Mouse (Mus musculus): ENCODE data around the gene Cep95. TPM values are rescaled to one million over a fixed set of nuclear protein-coding genes. Genes with fewer than 3 reads are reported as not detected.
A peak's percentile ranks its signal among the peaks of the same experiment; 100 is the strongest.
"Not testable (repeated sequence)": the region's sequence is repeated elsewhere in the genome, so short reads cannot be mapped to it uniquely, and the experiment has no call there.

Gene Cep95
- polyA plus RNA-seq, 1 experiment from 2014 or later: 22.6 TPM

DNA sequence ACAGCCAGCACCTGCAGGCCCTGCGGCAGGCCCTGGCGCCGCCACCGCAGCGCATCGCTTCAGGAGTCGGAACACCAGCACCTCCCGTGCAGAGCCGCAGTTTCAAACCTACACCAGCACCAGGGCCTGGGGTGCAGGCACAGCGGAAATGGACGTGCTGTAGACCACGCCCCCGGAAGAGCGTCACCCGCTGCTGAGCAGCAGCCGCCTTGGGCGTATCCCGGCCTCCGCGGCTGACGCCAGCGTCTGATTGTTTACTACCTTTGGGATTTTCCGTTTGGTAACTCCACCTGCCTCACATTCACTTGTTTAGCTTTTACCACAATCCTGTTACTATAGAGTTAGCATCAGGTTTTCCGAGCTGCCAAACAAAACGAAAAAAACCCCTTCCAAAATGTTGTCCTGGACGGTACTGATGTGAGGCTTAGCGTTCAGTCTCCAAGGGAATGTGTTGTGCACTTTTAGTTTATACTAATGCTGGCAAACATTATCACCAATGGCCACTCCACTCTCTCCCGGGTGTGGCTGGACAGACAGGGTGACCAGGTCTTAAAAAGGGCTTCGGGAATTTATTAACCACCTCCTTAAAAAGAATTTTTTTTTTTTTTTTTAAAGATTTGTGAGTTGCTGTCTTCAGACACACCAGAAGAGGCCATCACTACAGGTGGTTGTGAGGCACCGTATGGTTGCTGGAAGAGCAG, 9.5 kb upstream of the Cep95 start, which contains the start of gene Polg2:
Gene Polg2, minus strand, starts transcription at position 150 of the 701 bp plus-strand sequence.
- peak within 1 kb of the TSS; percentile 91 for H3K9ac ChIP-seq (replicated peaks; ENCODE audit: low read length)
- H3K4me3 ChIP-seq (ENCODE audit: low read depth, low read length): peak within 1 kb of the TSS; percentile 76
- peaks cover 6% of the 10 kb centered on the region; the same call in 1 of the 2 replicates for H3K36me3 ChIP-seq (replicated peaks; ENCODE audit: control insufficient read depth, insufficient read depth, low read depth, low read length)
- 2% methylated on average over 30 of the region's 30 CpGs for WGBS
- peak within 1 kb of the TSS; percentile 91 for H3K27ac ChIP-seq (replicated peaks; ENCODE audit: low read depth, low read length)
- ATAC-seq (replicated peaks; ENCODE audit: insufficient number of reproducible peaks, low FRiP score, low TSS enrichment, low read depth) (peak; percentile 97), DNase-seq (ENCODE audit: low spot score) (peak; percentile 95)
- peak within 1 kb of the TSS; percentile 87 for H3K4me2 ChIP-seq (ENCODE audit: low read depth, low read length)
- no peaks in the 10 kb centered on the region for H3K27me3 ChIP-seq (ENCODE audit: control insufficient read depth, insufficient read depth, low read length)
- no peaks in the 10 kb centered on the region for H3K9me3 ChIP-seq (replicated peaks; ENCODE audit: control insufficient read depth, low read length)
- H3K4me1 ChIP-seq (ENCODE audit: control insufficient read depth, insufficient read depth, low read length): no peaks in the 10 kb centered on the region

DNA sequence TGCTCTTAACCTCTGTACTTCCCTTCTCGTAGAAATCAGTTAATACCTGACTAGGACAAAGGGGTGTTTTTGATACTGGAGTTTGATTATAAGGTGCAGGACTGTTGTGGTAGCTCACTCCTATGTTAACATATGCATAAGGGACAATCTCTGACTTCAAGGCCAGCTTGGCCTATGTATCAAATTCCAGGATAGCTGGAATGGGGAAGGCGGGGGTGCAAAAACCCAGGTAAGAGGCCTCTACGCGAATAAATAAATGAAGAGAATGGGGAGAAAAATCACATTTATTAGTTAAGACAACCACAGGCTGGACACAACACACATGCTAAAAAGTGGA, 9.0 kb upstream of the Cep95 start:
- Histone ChIP-seq H3K4me3 (ENCODE audit: low read depth, low read length) (no peak overlapping the region), H3K9me3 (replicated peaks; ENCODE audit: control insufficient read depth, low read length) (no peaks in the 10 kb centered on the region), H3K27me3 (ENCODE audit: control insufficient read depth, insufficient read depth, low read length) (no peaks in the 10 kb centered on the region), H3K4me1 (ENCODE audit: control insufficient read depth, insufficient read depth, low read length) (no peaks in the 10 kb centered on the region), H3K27ac (replicated peaks; ENCODE audit: low read depth, low read length) (no peak overlapping the region), H3K36me3 (replicated peaks; ENCODE audit: control insufficient read depth, insufficient read depth, low read depth, low read length) (peaks cover 6% of the 10 kb centered on the region; the same call in 1 of the 2 replicates), H3K9ac (replicated peaks; ENCODE audit: low read length) (no peak overlapping the region), H3K4me2 (ENCODE audit: low read depth, low read length) (no peak overlapping the region)
- ATAC-seq (replicated peaks; ENCODE audit: insufficient number of reproducible peaks, low FRiP score, low TSS enrichment, low read depth) (peak; percentile 19; the same call in 1 of the 2 replicates), DNase-seq (ENCODE audit: low spot score) (no peak)
- WGBS: 66% methylated on average over 4 of the region's 4 CpGs

DNA sequence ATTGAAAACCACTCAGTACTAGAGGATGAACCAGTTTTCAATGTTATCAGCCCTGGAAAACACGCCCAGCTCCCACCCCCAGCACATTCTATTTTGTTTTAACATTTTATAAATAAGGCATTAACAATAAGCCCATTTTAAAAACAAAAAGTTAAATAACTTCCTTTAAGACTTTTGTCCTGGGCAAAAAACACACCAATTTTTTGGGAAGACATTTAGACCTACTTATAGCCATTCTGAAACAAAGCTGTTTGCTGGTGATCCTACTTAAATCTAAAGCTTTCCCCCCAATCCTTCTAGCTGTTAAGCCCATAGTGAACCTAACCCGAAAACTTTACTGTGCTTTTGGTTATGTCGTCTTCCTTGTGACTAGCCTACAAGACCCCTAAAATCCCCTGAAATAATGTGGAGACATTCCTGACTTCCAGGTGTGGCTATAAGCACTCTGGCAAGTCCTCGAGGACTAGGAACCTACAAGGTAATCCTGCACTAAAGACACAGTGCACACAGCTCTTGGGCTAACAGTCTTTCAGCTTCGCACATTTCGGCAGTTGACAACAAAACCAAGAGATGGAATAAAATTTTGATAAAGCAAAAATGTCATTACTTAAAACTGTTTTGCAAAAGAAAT, 8.3 kb upstream of the Cep95 start:
- H3K27ac ChIP-seq (replicated peaks; ENCODE audit: low read depth, low read length): no peak overlapping the region
- no peak overlapping the region for H3K4me2 ChIP-seq (ENCODE audit: low read depth, low read length)
- peaks cover 10% of the 10 kb centered on the region; the same call in 1 of the 2 replicates for H3K36me3 ChIP-seq (replicated peaks; ENCODE audit: control insufficient read depth, insufficient read depth, low read depth, low read length)
- no peaks in the 10 kb centered on the region for H3K9me3 ChIP-seq (replicated peaks; ENCODE audit: control insufficient read depth, low read length)
- H3K27me3 ChIP-seq (ENCODE audit: control insufficient read depth, insufficient read depth, low read length): no peaks in the 10 kb centered on the region
- H3K4me1 ChIP-seq (ENCODE audit: control insufficient read depth, insufficient read depth, low read length): no peaks in the 10 kb centered on the region
- DNase-seq (ENCODE audit: low spot score) (no peak), ATAC-seq (replicated peaks; ENCODE audit: insufficient number of reproducible peaks, low FRiP score, low TSS enrichment, low read depth) (no peak)
- no peak overlapping the region for H3K9ac ChIP-seq (replicated peaks; ENCODE audit: low read length)
- 79% methylated on average over 6 of the region's 6 CpGs for WGBS
- no peak overlapping the region for H3K4me3 ChIP-seq (ENCODE audit: low read depth, low read length)

DNA sequence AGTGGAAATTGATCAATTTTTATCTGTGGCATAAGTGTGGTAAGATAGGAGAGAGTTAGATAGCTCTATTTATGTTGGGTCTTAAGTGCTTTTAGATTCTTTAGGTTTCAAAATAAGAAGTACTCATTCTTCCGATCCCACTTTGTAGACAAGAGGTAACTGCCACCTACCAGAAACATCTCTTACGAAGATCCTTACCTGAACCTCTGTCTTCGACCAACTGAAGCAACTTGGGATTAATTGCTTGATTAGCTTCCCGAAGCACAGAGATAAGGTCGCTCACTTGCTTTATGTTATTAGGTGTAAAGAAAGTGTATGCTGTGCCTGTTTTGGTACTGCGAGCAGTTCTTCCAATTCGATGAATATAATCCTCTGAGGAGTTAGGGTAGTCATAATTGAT, 6.8 kb upstream of the Cep95 start:
- not testable (repeated sequence) for H3K4me3 ChIP-seq (ENCODE audit: low read depth, low read length); H3K27me3 ChIP-seq (ENCODE audit: control insufficient read depth, insufficient read depth, low read length); H3K27ac ChIP-seq (replicated peaks; ENCODE audit: low read depth, low read length); H3K9ac ChIP-seq (replicated peaks; ENCODE audit: low read length); H3K4me1 ChIP-seq (ENCODE audit: control insufficient read depth, insufficient read depth, low read length); DNase-seq (ENCODE audit: low spot score); H3K4me2 ChIP-seq (ENCODE audit: low read depth, low read length); ATAC-seq (replicated peaks; ENCODE audit: insufficient number of reproducible peaks, low FRiP score, low TSS enrichment, low read depth); H3K9me3 ChIP-seq (replicated peaks; ENCODE audit: control insufficient read depth, low read length)
- 89% methylated on average over 7 of the region's 7 CpGs for WGBS
- peaks cover 11% of the 10 kb centered on the region; the same call in 1 of the 2 replicates for H3K36me3 ChIP-seq (replicated peaks; ENCODE audit: control insufficient read depth, insufficient read depth, low read depth, low read length)

DNA sequence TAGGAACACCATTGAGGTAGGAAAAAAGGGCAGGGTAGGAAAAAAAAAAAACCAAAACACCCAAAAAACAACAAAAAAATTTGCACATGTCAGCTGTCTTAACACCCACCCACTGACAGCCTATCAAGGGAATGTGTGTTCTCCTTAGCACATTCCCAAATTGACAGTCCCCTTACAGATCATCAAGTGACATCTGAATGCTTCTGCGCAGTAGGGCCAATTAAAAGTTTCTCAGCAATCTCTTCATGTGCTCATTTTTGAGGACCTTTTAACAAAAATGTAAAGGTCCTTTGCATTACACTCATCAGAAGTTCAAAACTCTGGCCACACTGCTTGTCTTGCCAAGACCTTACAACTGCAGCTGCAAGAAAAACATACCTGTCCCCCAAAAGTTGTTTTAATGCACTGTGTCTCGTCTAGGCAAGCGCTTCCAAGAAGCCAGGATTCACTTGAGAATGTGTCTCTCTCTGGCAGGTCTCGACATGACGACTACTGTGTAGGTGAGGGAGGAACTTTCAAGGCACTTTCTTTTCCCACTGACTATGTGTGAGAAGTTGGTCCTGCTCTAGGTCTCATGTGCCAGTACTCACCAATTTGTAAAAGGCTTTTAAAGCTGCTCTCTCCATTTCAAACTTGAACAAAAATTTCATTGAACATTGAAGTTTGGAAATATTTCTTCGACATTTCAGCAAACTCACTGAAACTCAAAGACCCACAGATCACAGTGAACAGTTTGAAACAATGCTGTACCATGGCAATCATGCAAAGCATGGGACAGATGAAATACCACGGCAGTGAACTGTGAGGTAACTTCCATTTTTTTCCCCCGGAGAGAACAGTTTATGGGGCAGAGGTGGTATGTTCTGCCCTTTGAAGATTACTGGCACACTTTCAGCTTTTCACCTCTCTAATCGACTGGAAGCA, 5.9 kb upstream of the Cep95 start:
- DNase-seq (ENCODE audit: low spot score) (no peak), ATAC-seq (replicated peaks; ENCODE audit: insufficient number of reproducible peaks, low FRiP score, low TSS enrichment, low read depth) (no peak)
- no peak overlapping the region for H3K4me3 ChIP-seq (ENCODE audit: low read depth, low read length)
- 83% methylated on average over 9 of the region's 9 CpGs for WGBS
- H3K9ac ChIP-seq (replicated peaks; ENCODE audit: low read length): no peak overlapping the region
- no peak overlapping the region for H3K27ac ChIP-seq (replicated peaks; ENCODE audit: low read depth, low read length)
- peaks cover 11% of the 10 kb centered on the region for H3K36me3 ChIP-seq (replicated peaks; ENCODE audit: control insufficient read depth, insufficient read depth, low read depth, low read length)
- no peaks in the 10 kb centered on the region for H3K4me1 ChIP-seq (ENCODE audit: control insufficient read depth, insufficient read depth, low read length)
- no peaks in the 10 kb centered on the region for H3K9me3 ChIP-seq (replicated peaks; ENCODE audit: control insufficient read depth, low read length)
- no peak overlapping the region for H3K4me2 ChIP-seq (ENCODE audit: low read depth, low read length)
- H3K27me3 ChIP-seq (ENCODE audit: control insufficient read depth, insufficient read depth, low read length): no peaks in the 10 kb centered on the region

DNA sequence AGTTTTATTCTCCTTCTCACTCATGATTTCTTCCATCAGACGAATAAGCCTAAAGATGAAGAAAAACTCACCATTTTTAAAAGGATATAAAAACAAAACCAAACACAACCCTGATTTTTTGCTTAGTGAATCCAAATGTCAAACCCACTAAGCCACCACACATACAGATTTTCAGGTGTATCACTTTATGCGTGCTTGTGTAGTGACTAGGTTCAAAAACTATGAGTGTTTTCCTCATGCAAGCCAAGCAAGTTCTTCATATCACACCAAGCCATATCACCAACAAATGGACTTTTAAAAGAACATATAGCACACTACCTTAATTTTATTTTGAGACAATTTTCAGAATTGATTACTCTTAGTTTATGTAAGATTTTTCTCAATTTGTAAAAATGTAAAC, 4.6 kb upstream of the Cep95 start:
- H3K4me3 ChIP-seq (ENCODE audit: low read depth, low read length): no peak overlapping the region
- H3K27me3 ChIP-seq (ENCODE audit: control insufficient read depth, insufficient read depth, low read length): no peaks in the 10 kb centered on the region
- peaks cover 11% of the 10 kb centered on the region for H3K36me3 ChIP-seq (replicated peaks; ENCODE audit: control insufficient read depth, insufficient read depth, low read depth, low read length)
- no peak for DNase-seq (ENCODE audit: low spot score)
- H3K27ac ChIP-seq (replicated peaks; ENCODE audit: low read depth, low read length): no peak overlapping the region
- no peak overlapping the region for H3K9ac ChIP-seq (replicated peaks; ENCODE audit: low read length)
- 90% methylated on average over 2 of the region's 2 CpGs for WGBS
- no peak overlapping the region for H3K4me2 ChIP-seq (ENCODE audit: low read depth, low read length)
- no peaks in the 10 kb centered on the region for H3K4me1 ChIP-seq (ENCODE audit: control insufficient read depth, insufficient read depth, low read length)
- ATAC-seq (replicated peaks; ENCODE audit: insufficient number of reproducible peaks, low FRiP score, low TSS enrichment, low read depth): no peak
- no peaks in the 10 kb centered on the region for H3K9me3 ChIP-seq (replicated peaks; ENCODE audit: control insufficient read depth, low read length)

DNA sequence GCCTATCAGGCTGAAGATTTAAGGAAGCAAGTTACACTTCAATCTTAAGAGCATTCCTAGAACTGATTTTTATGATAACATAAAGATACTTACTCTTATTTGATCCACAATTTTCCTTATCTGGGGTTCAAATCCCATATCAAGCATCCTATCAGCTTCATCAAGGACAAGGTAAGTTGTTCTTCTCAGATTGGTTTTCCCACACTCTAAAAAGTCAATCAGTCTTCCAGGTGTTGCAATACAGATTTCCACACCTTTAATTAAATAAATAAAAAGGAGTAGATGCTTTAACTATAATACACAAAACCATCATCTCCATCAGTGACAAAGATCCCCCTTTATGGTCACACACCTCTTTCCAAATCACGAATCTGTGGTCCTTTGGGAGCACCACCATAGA, 4.0 kb upstream of the Cep95 start:
- 85% methylated on average over 1 of the region's 1 CpGs for WGBS

More for the DNA sequence above, 4.0 kb upstream of the Cep95 start:
- Histone ChIP-seq H3K4me2 (ENCODE audit: low read depth, low read length) (no peak overlapping the region), H3K27ac (replicated peaks; ENCODE audit: low read depth, low read length) (no peak overlapping the region), H3K27me3 (ENCODE audit: control insufficient read depth, insufficient read depth, low read length) (no peaks in the 10 kb centered on the region), H3K9me3 (replicated peaks; ENCODE audit: control insufficient read depth, low read length) (no peaks in the 10 kb centered on the region), H3K36me3 (replicated peaks; ENCODE audit: control insufficient read depth, insufficient read depth, low read depth, low read length) (peaks cover 11% of the 10 kb centered on the region), H3K4me3 (ENCODE audit: low read depth, low read length) (no peak overlapping the region), H3K4me1 (ENCODE audit: control insufficient read depth, insufficient read depth, low read length) (no peaks in the 10 kb centered on the region), H3K9ac (replicated peaks; ENCODE audit: low read length) (no peak overlapping the region)
- ATAC-seq (replicated peaks; ENCODE audit: insufficient number of reproducible peaks, low FRiP score, low TSS enrichment, low read depth): no peak
- no peak for DNase-seq (ENCODE audit: low spot score)
